Mouse (Mus musculus) bone marrow macrophage, adult 2 months (primary cell): ENCODE data around the gene Dnajc7. TPM values are rescaled to one million over a fixed set of nuclear protein-coding genes. Genes with fewer than 3 reads are reported as not detected.

ENCODE experiments used
- H3K27ac ChIP-seq: 2 replicates; pipeline ENCODE4 v1.5.1; 2012; ENCODE audit warnings: low read depth, low read length; ENCODE audit not compliant: insufficient read depth
- H3K4me1 ChIP-seq: 2 replicates; pipeline ENCODE4 v1.6.1; 2012; ENCODE audit warnings: low read length; ENCODE audit not compliant: control insufficient read depth, insufficient read depth
- H3K4me3 ChIP-seq: 2 replicates; pipeline ENCODE4 v1.5.1; 2012; ENCODE audit warnings: mild to moderate bottlenecking, low read length, moderate library complexity; ENCODE audit not compliant: insufficient read depth
- CTCF ChIP-seq: IDR thresholded peaks from 2 replicates; pipeline ENCODE4 v1.5.1; 2012; ENCODE audit warnings: low read depth, mild to moderate bottlenecking, low read length, moderate library complexity
- POLR2A ChIP-seq: IDR thresholded peaks from 2 replicates; pipeline ENCODE4 v1.6.1; 2012; ENCODE audit warnings: mild to moderate bottlenecking, low read depth, low read length, borderline replicate concordance
- polyA plus RNA-seq: library from polyadenylated mRNA; stranded (reverse); fragments of >200 nt; gene quantifications from 2 replicates; pipeline ENCODE4 v1.2.4, GENCODE M21; 2012; ENCODE audit not compliant: missing spikeins, insufficient read depth, insufficient read length

Gene Dnajc7
- polyA plus RNA-seq, 1 experiment: 349 TPM

DNA sequence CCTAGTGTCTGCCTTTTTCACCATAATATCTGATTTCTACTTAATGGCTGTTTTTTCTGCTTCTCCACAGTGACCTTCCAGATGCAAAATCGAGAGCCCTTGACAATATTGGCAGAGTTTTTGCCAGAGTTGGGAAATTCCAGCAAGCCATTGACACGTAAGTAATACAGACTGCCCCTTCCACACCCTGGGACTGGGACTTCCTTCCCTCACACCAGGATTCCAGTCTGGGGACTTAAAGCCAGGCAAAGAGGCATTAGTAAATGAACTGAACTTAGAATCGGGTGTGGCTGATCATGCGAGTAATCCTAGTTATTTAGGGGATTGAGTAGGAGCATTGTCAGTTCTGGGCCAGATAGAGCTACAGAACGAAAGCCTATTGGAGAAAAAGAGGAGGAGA is 58.2 kb downstream of the Dnajc7 start:
- TF ChIP-seq CTCF: no peak
- no peak for TF ChIP-seq POLR2A
- H3K4me3 ChIP-seq: no peak overlapping the region
- no peak overlapping the region for H3K27ac ChIP-seq
- H3K4me1 ChIP-seq: peaks cover 2% of the 10 kb centered on the region

DNA sequence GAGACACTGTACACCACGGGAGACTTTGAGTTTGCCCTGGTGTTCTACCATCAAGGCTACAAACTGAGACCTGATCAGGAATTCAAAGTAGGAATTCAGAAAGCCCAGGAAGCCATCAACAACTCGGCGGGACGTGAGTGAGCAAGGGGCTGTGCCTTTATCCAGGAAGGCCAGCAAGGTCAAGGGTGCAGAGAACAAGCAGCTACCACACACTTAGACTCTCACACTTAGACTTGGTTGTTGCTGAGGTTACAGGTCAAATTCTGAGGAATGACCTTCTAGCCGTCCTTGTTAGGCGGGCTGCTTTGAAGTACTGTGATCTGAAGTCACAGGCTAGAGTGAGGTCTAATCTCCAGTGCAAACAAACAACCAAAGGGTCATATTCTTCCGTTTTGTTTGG is 60.5 kb downstream of the Dnajc7 start:
- Histone ChIP-seq H3K27ac (no peak overlapping the region), H3K4me1 (peaks cover 2% of the 10 kb centered on the region), H3K4me3 (no peak overlapping the region)
- TF ChIP-seq CTCF (no peak), POLR2A (no peak)

DNA sequence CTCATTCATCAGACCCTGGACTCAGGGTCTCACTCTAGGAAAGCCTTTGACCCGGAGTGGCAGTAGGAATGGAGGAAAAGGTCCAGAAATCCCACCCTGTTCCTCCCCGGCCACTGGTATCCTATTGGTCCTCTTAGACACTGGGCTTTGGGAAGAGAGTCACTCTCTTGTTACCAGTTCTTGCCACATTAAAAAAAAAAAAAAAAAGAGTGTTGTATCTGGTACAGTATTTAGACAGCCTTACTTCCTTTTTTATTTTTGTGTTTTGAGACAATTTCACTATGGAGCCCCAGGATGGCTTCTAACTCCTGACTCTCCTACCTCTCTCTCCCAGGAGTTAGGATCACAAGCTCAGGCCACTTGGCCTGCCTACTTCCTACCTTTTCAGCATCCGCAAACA is 62.4 kb downstream of the Dnajc7 start:
- no peak overlapping the region for H3K4me3 ChIP-seq
- peaks cover 2% of the 10 kb centered on the region for H3K4me1 ChIP-seq
- no peak overlapping the region for H3K27ac ChIP-seq
- no peak for TF ChIP-seq POLR2A
- no peak for TF ChIP-seq CTCF

DNA sequence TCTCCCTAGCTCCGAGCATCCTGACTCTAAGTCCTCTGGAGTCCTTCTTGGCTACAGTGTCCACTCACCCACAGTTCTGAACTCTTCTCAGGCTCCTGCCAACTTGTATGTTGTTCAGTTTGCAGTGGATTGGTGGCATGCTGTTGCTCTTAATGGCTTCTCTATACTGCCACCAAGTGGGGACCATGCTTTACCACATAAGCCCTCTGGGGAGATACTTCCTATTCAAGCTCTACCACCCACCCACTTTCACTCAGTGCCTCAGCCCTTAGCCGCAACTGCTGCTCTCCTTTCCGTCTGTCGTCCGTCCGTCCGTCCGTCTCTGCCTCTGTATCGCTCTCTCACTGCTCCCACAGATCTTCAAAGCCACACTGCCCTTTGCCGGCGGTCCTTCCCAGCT is 64.4 kb downstream of the Dnajc7 start:
- TF ChIP-seq POLR2A (no peak), CTCF (no peak)
- H3K4me1 ChIP-seq: peaks cover 2% of the 10 kb centered on the region
- H3K27ac ChIP-seq: no peak overlapping the region
- H3K4me3 ChIP-seq: no peak overlapping the region

DNA sequence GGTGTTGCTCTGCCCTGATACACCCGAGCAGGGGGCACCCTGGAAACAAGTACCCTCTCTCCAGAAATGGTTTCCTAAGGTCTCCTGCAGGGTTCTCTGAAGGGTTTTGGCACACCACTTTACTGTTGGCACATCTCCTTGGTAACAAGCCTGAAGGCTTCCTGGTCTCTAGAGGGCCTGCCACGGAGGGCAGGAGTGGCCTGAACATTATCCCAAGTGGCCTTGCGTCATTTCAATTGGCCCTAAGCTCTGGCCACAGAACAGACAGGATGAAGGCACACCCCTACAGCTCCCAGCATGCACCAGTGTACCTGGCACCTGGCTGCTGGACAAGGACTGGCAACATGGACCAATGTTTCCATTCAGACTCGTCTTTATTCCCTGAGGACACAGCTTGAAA is 67.1 kb downstream of the Dnajc7 start:
- peaks cover 14% of the 10 kb centered on the region for H3K4me1 ChIP-seq
- no peak overlapping the region for H3K27ac ChIP-seq
- no peak for TF ChIP-seq POLR2A
- TF ChIP-seq CTCF: no peak

DNA sequence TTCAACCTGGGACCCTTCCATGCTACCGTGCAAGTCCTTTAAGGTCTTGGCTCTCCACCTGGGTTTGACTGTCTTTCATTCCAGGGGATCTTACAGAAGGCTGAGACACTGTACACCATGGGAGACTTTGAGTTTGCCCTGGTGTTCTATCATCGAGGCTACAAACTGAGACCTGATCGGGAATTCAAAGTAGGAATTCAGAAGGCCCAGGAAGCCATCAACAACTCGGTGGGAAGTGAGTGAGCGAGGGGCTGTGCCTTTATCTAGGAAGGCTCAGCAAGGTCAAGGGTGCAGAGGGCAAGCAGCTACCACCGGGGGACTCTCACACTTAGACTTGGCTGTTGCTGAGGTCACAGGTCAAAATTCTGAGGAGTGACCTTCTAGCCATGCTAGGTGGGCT is 69.9 kb downstream of the Dnajc7 start:
- TF ChIP-seq CTCF (no peak), POLR2A (no peak)
- H3K27ac ChIP-seq: no peak overlapping the region
- H3K4me3 ChIP-seq: no peak overlapping the region
- H3K4me1 ChIP-seq: peaks cover 31% of the 10 kb centered on the region

More for the DNA sequence above, 67.1 kb downstream of the Dnajc7 start:
- no peak overlapping the region for H3K4me3 ChIP-seq

DNA sequence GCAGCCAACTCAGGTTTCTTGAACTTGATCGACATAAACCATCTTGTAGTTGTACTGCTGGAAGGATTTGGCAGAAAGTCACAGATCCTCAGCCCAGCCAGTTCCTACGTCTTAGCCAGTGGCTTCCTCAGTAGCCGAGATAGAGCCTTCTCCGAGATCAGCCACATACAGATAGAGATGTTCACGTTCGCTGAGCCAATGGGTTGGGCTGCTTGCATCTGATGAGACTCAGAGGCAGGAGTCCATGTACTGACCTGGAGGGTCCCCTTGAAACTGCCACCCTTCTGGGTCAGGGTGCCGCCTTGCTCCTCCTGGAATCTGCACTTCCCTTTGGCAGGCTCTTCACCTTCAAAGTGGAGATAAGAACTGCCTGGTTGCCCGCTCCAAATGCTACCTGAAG is 70.5 kb downstream of the Dnajc7 start:
- TF ChIP-seq POLR2A (no peak), CTCF (no peak)
- Histone ChIP-seq H3K4me3 (no peak overlapping the region), H3K27ac (no peak overlapping the region), H3K4me1 (peaks cover 37% of the 10 kb centered on the region)

DNA sequence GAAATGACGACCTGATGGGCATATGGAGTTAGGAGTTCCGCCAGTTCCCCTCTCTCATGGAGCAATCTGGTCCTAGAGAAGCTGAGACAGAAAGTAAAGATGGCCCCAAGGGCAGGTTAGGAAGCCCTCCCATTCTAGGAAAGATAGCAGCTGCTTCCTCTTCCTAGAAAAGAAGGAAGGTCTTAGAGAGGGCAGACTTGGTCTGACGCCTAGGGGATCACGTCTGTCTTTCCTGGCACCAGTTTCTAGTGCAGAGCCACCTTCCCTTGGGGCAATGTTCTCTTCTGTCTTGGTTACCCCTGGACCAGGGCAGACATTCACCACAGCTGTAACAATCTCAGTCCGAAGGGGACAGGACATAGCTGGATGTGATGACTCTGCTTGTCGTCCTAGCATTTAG is 71.8 kb downstream of the Dnajc7 start:
- peaks cover 39% of the 10 kb centered on the region for H3K4me1 ChIP-seq
- no peak overlapping the region for H3K4me3 ChIP-seq
- TF ChIP-seq CTCF (no peak), POLR2A (no peak)
- peak overlapping the region; percentile 10; the same call in 1 of the 2 replicates for H3K27ac ChIP-seq

DNA sequence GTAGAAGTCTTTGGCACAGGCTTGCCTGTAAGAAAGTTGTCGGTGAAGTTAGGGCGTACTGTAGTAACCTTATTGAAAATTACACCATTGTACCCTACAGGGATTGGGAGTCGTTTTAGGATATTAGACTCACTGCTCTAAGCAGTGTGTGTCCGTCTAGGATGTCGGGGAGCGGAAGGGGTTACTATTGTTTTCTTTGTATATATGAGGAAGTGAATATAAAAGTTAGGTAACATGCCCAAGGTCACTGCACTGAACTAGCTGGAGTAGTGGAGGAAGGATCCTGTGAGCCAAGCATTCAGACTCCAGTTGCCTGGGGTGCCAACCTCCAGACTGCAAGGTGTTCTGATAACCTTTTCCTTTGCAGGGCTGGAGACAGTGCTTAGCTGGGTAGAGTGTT is 73.0 kb downstream of the Dnajc7 start:
- peak overlapping the region; percentile 31 for H3K27ac ChIP-seq
- no peak overlapping the region for H3K4me3 ChIP-seq
- peaks cover 39% of the 10 kb centered on the region for H3K4me1 ChIP-seq
- TF ChIP-seq CTCF (no peak), POLR2A (no peak)

DNA sequence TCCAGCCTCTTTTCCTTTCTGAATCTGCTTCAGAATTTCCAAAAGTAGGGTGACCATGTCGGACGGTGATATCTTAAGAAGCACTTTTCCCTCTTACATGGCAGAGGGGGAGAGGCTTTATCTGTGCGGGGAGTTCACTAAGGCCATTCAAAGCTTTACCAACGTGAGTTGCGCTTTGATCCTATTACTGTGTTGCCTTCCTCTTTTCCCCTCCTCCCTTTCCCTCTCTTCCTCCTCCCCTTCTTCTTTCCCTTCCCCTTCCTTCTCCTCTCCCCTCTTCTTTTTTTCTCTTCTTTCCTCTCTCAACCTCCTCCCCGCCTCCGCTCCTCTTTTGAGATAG is 74.3 kb downstream of the Dnajc7 start:
- peak overlapping the region; percentile 56 for H3K27ac ChIP-seq
- H3K4me1 ChIP-seq: peaks cover 39% of the 10 kb centered on the region
- no peak for TF ChIP-seq CTCF
- no peak for TF ChIP-seq POLR2A
- H3K4me3 ChIP-seq: peak overlapping the region; percentile 63

DNA sequence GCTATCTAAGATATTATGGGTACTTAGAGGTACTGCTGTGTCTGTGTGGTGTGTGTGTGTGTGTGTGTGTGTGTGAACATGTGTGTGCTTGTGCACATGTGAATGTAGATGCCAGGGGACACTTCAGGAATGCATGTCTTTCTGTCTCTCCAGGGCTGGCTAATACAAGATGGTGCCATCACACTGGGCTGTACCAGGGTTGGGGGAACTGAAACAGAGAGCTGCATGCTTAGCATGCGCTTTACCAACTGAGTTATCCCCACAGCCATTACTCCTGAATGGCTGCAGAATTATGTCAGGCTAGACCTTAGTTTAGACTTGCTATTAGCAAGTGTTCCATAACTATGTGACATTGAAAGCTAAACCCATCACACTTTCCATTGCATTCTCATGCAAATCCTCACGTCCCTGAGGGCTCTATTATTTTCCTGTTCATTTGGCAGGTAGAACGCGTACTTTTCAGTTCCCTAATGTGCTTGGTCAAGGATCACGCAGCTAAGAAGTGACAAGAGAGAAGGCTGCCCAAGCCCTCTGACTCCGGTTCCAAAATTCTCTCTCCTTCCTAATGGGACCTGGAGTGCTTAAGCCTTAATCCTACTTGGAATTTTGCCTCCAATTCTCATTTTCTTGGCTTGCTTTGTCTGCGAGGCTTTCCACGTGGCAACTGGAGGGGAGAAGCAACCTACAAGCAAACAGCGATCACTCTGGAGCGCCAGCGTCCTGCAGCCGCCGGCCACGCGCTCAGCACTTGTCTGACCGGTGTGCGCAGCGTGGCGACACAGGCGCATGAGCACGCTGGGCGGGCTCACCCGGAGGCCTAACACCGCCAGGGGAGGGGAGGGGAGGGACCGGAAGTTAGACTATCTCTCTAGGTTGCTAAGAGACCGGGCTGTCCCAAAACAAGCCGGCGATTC is 74.9 kb downstream of the Dnajc7 start, which contains the start of gene Ttc25:
Ttc25 (plus strand) TSS at position 776 of the 914 bp plus-strand sequence.
- peaks cover 39% of the 10 kb centered on the region for H3K4me1 ChIP-seq
- TF ChIP-seq POLR2A (peak; percentile 78; the same call in 1 of the 2 replicates), CTCF (no peak)

More for the DNA sequence above, 74.9 kb downstream of the Dnajc7 start, which contains the start of gene Ttc25:
- peak within 1 kb of the TSS; percentile 63 for H3K4me3 ChIP-seq
- H3K27ac ChIP-seq: peak within 1 kb of the TSS; percentile 69
